Mouse (Mus musculus): ENCODE data around the gene Dcun1d1. TPM values are rescaled to one million over a fixed set of nuclear protein-coding genes. Genes with fewer than 3 reads are reported as not detected.

Gene Dcun1d1
- polyA plus RNA-seq, 1 experiment from 2014 or later: 90.7 TPM

GRCm38 (mm10) chr3:35923495-35923894 lies 13.8 kb downstream of the Dcun1d1 start:
- no peak for ATAC-seq (replicated peaks; ENCODE audit: extremely low read depth, insufficient read depth, low FRiP score)
- Histone ChIP-seq H3K4me1 (ENCODE audit: control insufficient read depth, insufficient read depth, low read length) (peaks cover 19% of the 10 kb centered on the region), H3K4me3 (ENCODE audit: low read length) (no peak overlapping the region), H3K9ac (ENCODE audit: low read length) (peak overlapping the region; percentile 22; the same call in 1 of the 2 replicates), H3K9me3 (replicated peaks; ENCODE audit: control insufficient read depth, low read length) (no peaks in the 10 kb centered on the region), H3K4me2 (ENCODE audit: low read depth, low read length) (no peak overlapping the region), H3K27ac (ENCODE audit: low read length) (no peak overlapping the region), H3K36me3 (ENCODE audit: control insufficient read depth, insufficient read depth) (no peaks in the 10 kb centered on the region), H3K27me3 (ENCODE audit: control insufficient read depth, insufficient read depth, low read length) (no peaks in the 10 kb centered on the region)
- 26% methylated on average over 7 of the region's 7 CpGs for WGBS

- Histone ChIP-seq H3K27me3 (ENCODE audit: control insufficient read depth, insufficient read depth, low read length) (no peaks in the 10 kb centered on the region), H3K36me3 (ENCODE audit: control insufficient read depth, insufficient read depth) (no peaks in the 10 kb centered on the region), H3K4me1 (ENCODE audit: control insufficient read depth, insufficient read depth, low read length) (peaks cover 19% of the 10 kb centered on the region), H3K27ac (ENCODE audit: low read length) (no peak overlapping the region), H3K4me2 (ENCODE audit: low read depth, low read length) (no peak overlapping the region), H3K4me3 (ENCODE audit: low read length) (no peak overlapping the region), H3K9me3 (replicated peaks; ENCODE audit: control insufficient read depth, low read length) (no peaks in the 10 kb centered on the region), H3K9ac (ENCODE audit: low read length) (no peak overlapping the region)
- ATAC-seq (replicated peaks; ENCODE audit: extremely low read depth, insufficient read depth, low FRiP score): no peak
- WGBS: 61% methylated on average over 4 of the region's 4 CpGs
Observed at GRCm38 (mm10) chr3:35922522-35922921, 14.7 kb downstream of the Dcun1d1 start.

DNA sequence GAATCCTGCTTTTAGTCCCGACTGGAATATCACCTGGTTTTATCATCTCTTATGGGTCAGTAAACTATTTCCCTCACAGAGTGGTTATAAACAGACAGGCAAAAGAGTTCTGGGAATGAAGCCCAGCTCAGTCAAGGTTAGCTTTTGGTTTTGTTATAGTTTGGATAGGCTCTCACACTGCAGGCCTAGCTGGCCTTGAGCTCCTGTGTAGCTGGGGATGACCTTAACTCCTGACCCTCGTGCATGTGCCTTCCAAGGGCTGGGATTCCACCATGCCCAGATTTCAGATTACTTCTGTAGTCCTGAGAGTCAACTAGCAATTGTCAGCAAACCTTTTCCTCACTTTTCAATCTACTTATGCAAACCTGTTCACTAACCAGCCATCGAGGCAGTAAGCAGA lies 19.0 kb downstream of the Dcun1d1 start:
- 50% methylated on average over 3 of the region's 3 CpGs for WGBS
- peaks cover 3% of the 10 kb centered on the region; the same call in 1 of the 2 replicates for H3K36me3 ChIP-seq (ENCODE audit: control insufficient read depth, insufficient read depth)
- no peak overlapping the region for H3K9ac ChIP-seq (ENCODE audit: low read length)
- H3K4me1 ChIP-seq (ENCODE audit: control insufficient read depth, insufficient read depth, low read length): 0 out of 2 replicates have a peak, but pooled peaks cover 6% of the 10 kb centered on the region
- H3K4me3 ChIP-seq (ENCODE audit: low read length): no peak overlapping the region
- no peaks in the 10 kb centered on the region for H3K27me3 ChIP-seq (ENCODE audit: control insufficient read depth, insufficient read depth, low read length)
- no peak overlapping the region for H3K4me2 ChIP-seq (ENCODE audit: low read depth, low read length)
- H3K27ac ChIP-seq (ENCODE audit: low read length): no peak overlapping the region
- ATAC-seq (replicated peaks; ENCODE audit: extremely low read depth, insufficient read depth, low FRiP score): no peak
- H3K9me3 ChIP-seq (replicated peaks; ENCODE audit: control insufficient read depth, low read length): no peaks in the 10 kb centered on the region

GRCm38 (mm10) chr3:35908982-35909680 lies 28.1 kb downstream of the Dcun1d1 start:
- Histone ChIP-seq H3K27ac (ENCODE audit: low read length) (no peak overlapping the region), H3K9me3 (replicated peaks; ENCODE audit: control insufficient read depth, low read length) (no peaks in the 10 kb centered on the region), H3K4me2 (ENCODE audit: low read depth, low read length) (no peak overlapping the region), H3K4me1 (ENCODE audit: control insufficient read depth, insufficient read depth, low read length) (no peaks in the 10 kb centered on the region), H3K9ac (ENCODE audit: low read length) (no peak overlapping the region), H3K4me3 (ENCODE audit: low read length) (no peak overlapping the region), H3K36me3 (ENCODE audit: control insufficient read depth, insufficient read depth) (peaks cover 6% of the 10 kb centered on the region; the same call in 1 of the 2 replicates), H3K27me3 (ENCODE audit: control insufficient read depth, insufficient read depth, low read length) (no peaks in the 10 kb centered on the region)
- WGBS: 71% methylated on average over 7 of the region's 7 CpGs
- ATAC-seq (replicated peaks; ENCODE audit: extremely low read depth, insufficient read depth, low FRiP score): no peak

DNA sequence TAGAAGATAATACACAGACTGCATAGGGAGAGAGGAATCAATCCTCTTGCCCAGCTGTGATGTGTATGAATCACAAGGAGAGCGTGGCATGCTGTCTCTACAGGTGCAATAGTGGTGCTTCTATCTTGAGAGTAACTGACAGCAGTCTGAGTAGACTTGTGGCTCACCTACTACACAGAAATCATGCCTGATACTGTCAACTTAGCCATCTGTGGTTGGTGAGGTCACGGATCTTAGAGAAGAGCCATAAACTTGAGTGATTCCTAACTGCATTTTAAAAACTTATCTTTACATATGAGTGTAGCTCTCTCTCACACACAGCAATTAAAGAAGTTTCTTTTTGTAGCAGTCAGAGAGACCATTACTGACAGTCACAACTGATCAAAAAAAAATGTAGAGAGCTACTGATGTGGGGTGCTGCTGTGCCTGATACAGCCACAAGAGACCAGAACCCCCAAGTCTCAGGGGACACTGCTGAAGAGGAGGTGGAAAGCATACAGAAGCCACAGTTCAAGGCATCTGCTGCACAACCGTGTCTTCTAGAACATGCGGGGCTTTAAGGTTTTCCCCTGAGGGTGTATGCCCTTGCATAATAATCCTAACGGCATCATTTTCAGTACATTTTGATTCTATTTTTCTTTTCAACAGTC lies 36.6 kb downstream of the Dcun1d1 start:
- Histone ChIP-seq H3K4me2 (ENCODE audit: low read depth, low read length) (no peak overlapping the region), H3K27ac (ENCODE audit: low read length) (no peak overlapping the region), H3K9ac (ENCODE audit: low read length) (no peak overlapping the region), H3K9me3 (replicated peaks; ENCODE audit: control insufficient read depth, low read length) (0 out of 2 replicates have a peak, but pooled peaks cover 2% of the 10 kb centered on the region), H3K4me3 (ENCODE audit: low read length) (no peak overlapping the region), H3K36me3 (ENCODE audit: control insufficient read depth, insufficient read depth) (peaks cover 23% of the 10 kb centered on the region), H3K4me1 (ENCODE audit: control insufficient read depth, insufficient read depth, low read length) (no peaks in the 10 kb centered on the region), H3K27me3 (ENCODE audit: control insufficient read depth, insufficient read depth, low read length) (no peaks in the 10 kb centered on the region)
- WGBS: 90% methylated on average over 5 of the region's 5 CpGs
- no peak for ATAC-seq (replicated peaks; ENCODE audit: extremely low read depth, insufficient read depth, low FRiP score)

DNA sequence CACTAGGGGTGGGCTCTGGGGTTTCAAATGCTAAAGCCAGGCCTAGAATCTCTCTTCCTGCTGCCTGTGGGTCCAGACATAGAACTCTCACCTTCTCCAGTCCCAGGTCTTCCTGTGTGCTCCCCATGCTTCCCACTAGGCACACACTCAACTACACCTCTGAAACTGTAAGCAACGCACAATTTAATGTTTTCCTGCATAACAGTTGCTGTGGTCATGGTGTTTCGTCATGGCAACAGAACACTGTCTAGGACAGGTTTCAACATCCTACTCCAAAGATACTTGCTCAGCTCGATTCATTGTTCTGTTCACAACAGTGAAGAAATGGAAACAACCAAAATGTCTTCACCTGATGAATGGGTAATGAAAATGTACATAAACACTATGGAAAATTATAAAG lies 38.1 kb downstream of the Dcun1d1 start:
- 92% methylated on average over 3 of the region's 3 CpGs for WGBS
- H3K36me3 ChIP-seq (ENCODE audit: control insufficient read depth, insufficient read depth): peaks cover 19% of the 10 kb centered on the region

GRCm38 (mm10) chr3:35897900-35898299 lies 39.3 kb downstream of the Dcun1d1 start:
- Histone ChIP-seq H3K4me1 (ENCODE audit: control insufficient read depth, insufficient read depth, low read length) (no peaks in the 10 kb centered on the region), H3K4me3 (ENCODE audit: low read length) (no peak overlapping the region)
- 92% methylated on average over 2 of the region's 2 CpGs for WGBS

More for the DNA sequence above, 38.1 kb downstream of the Dcun1d1 start:
- no peak for ATAC-seq (replicated peaks; ENCODE audit: extremely low read depth, insufficient read depth, low FRiP score)
- no peak overlapping the region for H3K4me2 ChIP-seq (ENCODE audit: low read depth, low read length)
- H3K9me3 ChIP-seq (replicated peaks; ENCODE audit: control insufficient read depth, low read length): 0 out of 2 replicates have a peak, but pooled peaks cover 2% of the 10 kb centered on the region
- H3K27ac ChIP-seq (ENCODE audit: low read length): no peak overlapping the region
- H3K9ac ChIP-seq (ENCODE audit: low read length): no peak overlapping the region
- H3K4me1 ChIP-seq (ENCODE audit: control insufficient read depth, insufficient read depth, low read length): no peaks in the 10 kb centered on the region
- H3K4me3 ChIP-seq (ENCODE audit: low read length): no peak overlapping the region
- no peaks in the 10 kb centered on the region for H3K27me3 ChIP-seq (ENCODE audit: control insufficient read depth, insufficient read depth, low read length)

DNA sequence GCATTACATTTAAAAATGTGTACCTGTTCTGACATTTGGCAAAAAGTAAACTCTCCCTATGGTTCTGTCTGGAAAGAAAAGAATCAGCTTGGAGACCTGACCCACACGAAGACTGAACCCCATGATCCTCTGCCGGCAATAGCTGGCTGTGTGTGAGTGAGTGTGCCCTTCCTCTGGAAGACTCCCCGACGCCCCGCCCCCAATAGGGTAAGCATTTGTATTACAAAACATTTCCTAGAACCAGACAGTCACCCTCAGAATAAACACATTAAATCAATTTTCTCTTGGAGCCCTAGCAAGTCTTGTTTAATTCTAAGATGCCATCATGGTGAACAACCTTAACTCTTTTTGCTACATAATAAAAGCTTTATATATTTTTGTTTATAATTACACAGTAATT lies 44.1 kb downstream of the Dcun1d1 start:
- no peak overlapping the region for H3K27ac ChIP-seq (ENCODE audit: low read length)
- no peaks in the 10 kb centered on the region for H3K27me3 ChIP-seq (ENCODE audit: control insufficient read depth, insufficient read depth, low read length)
- H3K4me1 ChIP-seq (ENCODE audit: control insufficient read depth, insufficient read depth, low read length): no peaks in the 10 kb centered on the region
- H3K9ac ChIP-seq (ENCODE audit: low read length): no peak overlapping the region
- no peak overlapping the region for H3K4me2 ChIP-seq (ENCODE audit: low read depth, low read length)
- no peak for ATAC-seq (replicated peaks; ENCODE audit: extremely low read depth, insufficient read depth, low FRiP score)
- H3K4me3 ChIP-seq (ENCODE audit: low read length): no peak overlapping the region
- no peaks in the 10 kb centered on the region for H3K9me3 ChIP-seq (replicated peaks; ENCODE audit: control insufficient read depth, low read length)
- H3K36me3 ChIP-seq (ENCODE audit: control insufficient read depth, insufficient read depth): peaks cover 12% of the 10 kb centered on the region; the same call in 1 of the 2 replicates
- 82% methylated on average over 5 of the region's 5 CpGs for WGBS

More at GRCm38 (mm10) chr3:35897900-35898299, 39.3 kb downstream of the Dcun1d1 start:
- no peak overlapping the region for H3K9ac ChIP-seq (ENCODE audit: low read length)
- H3K27ac ChIP-seq (ENCODE audit: low read length): no peak overlapping the region
- no peak for ATAC-seq (replicated peaks; ENCODE audit: extremely low read depth, insufficient read depth, low FRiP score)
- 0 out of 2 replicates have a peak, but pooled peaks cover 2% of the 10 kb centered on the region for H3K9me3 ChIP-seq (replicated peaks; ENCODE audit: control insufficient read depth, low read length)
- no peaks in the 10 kb centered on the region for H3K27me3 ChIP-seq (ENCODE audit: control insufficient read depth, insufficient read depth, low read length)
- H3K4me2 ChIP-seq (ENCODE audit: low read depth, low read length): no peak overlapping the region
- peaks cover 19% of the 10 kb centered on the region for H3K36me3 ChIP-seq (ENCODE audit: control insufficient read depth, insufficient read depth)

DNA sequence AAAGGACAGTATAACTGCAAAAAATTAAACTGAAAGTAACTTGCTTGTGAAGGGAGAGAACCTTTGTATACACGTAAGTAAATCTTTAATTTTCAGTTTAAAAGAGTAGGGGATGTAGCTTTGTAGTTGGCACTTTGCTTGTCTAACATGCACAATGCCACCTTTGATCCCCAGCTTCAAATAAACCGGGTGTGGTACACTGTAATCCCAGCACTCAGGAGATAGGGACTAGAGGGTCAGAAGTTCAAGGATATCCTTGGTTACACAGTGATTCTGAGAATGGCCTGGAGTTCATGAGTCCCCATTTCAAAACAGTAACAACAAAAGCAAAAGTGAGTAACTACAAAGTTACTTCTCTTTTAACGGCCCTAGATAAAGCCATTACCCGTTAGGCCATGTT lies 46.1 kb downstream of the Dcun1d1 start:
- 88% methylated on average over 4 of the region's 4 CpGs for WGBS
- Histone ChIP-seq H3K9me3 (replicated peaks; ENCODE audit: control insufficient read depth, low read length) (no peaks in the 10 kb centered on the region), H3K27ac (ENCODE audit: low read length) (no peak overlapping the region), H3K9ac (ENCODE audit: low read length) (no peak overlapping the region), H3K4me2 (ENCODE audit: low read depth, low read length) (no peak overlapping the region), H3K4me3 (ENCODE audit: low read length) (no peak overlapping the region), H3K27me3 (ENCODE audit: control insufficient read depth, insufficient read depth, low read length) (no peaks in the 10 kb centered on the region), H3K4me1 (ENCODE audit: control insufficient read depth, insufficient read depth, low read length) (no peaks in the 10 kb centered on the region), H3K36me3 (ENCODE audit: control insufficient read depth, insufficient read depth) (peaks cover 8% of the 10 kb centered on the region; the same call in 1 of the 2 replicates)
- ATAC-seq (replicated peaks; ENCODE audit: extremely low read depth, insufficient read depth, low FRiP score): no peak

Measured in heart, embryonic 16.5 days (tissue).